Mouse (Mus musculus): ENCODE measurements at regions not wholly inside any gene's neighbourhood (a gene's known extent, or its start where the extent isn't known, plus 50 kb on each side); places are given as distances from the start of the nearest gene placed in this dataset.

DNA sequence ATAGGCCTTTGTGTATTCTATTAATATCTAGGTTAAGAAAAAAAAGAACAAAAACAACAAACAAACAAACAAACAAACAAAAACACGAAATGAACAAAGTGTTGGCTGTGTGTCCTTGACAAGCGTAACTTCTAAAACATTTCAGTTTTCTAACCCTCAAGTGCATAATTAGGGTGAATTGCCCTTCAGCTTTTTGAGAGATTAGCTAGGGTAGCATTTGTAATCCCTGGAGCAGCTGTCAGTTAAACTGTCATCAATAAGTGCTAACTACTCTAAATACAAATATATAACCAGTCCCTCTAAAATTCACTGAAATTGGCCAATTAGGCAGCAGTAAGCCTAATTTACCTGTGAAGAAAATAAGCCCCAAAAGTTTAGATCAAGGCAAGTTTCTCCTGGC is 467.6 kb downstream of the Gabrg2 start:
- no peak for DNase-seq (ENCODE audit: inconsistent ontology term)

- DNase-seq (ENCODE audit: inconsistent ontology term) = peak; percentile 30
These were observed 468.4 kb downstream of the Gabrg2 start for GRCm38 (mm10) chr11:41531971-41532896.

GRCm38 (mm10) chr11:41524979-41525378 is 475.7 kb downstream of the Gabrg2 start:
- DNase-seq (ENCODE audit: inconsistent ontology term) = no peak

GRCm38 (mm10) chr11:41493277-41493676 is 507.4 kb downstream of the Gabrg2 start:
- no peak for DNase-seq (ENCODE audit: inconsistent ontology term)

DNA sequence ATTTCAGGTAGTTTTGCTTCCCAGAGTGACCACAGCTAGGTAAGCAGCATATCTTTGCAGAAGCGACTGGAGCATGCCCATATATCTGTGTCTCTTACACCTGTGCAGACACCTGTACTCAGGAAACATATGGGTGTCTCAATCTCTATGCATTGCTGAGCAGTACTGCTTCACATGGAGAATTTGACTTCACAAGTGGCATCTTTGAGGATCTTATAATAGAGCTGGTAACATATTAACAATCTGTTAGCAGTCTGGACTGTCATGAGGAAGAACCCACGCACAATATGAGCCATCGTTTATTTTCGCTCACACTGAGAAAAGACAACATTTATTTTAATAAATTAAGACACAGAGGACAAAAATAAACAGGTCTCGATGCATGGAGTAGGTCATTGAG is 508.7 kb downstream of the Gabrg2 start:
- no peak for DNase-seq (ENCODE audit: inconsistent ontology term)

GRCm38 (mm10) chr11:41491279-41491678 is 509.4 kb downstream of the Gabrg2 start:
- DNase-seq (ENCODE audit: inconsistent ontology term) = no peak

DNA sequence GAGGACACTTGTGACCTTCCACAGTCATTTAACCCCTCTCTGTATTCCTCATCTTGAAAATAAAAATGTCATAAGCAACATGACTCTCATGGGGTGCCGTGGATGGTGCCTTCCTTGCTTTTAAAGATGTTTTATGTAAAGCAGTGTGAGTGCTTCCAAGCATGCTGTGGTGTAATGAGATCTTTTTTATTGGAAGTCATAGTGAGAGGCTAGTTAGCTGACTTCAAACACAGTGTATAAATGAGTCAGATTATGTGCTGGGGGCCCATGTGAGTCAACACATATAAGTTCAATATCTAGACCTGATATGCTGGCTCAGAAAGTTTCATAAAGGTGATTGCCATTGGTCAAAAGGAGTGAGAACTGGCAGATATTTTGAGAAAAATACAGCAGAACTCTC is 516.8 kb downstream of the Gabrg2 start:
- DNase-seq (ENCODE audit: inconsistent ontology term) = no peak

DNA sequence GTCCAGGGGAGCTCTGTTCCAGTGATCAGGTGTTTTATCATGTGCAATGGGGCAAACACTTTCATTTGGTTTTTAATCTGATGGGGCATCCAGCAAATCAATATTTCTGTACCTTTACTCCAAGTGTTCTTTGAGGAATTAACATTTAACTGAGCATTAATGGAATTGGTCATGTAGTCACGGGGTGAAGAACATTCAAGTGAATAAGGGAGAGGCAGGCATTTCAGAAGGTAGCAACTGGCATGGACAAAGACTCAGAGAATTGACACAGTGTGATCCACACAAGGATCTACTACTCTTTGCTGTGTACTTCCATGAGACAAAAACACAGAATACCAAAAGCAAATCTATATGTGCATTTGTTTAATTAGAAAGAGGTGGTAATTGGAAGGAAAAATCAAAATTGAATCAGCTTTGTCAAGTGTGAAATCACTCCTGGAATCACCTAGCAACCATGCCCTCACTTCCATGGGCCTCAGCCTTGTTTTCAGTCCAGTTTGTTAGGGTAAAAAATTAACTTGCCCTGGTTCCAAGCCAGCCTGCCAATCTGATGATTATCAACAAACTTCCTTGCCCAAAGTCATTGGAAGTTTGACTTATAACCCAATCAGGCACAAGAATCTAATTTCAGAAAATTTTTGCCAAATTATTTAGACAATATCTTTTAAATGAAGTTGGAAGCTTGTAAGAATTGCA is 529.6 kb downstream of the Gabrg2 start:
- no peak for DNase-seq (ENCODE audit: inconsistent ontology term)

DNA sequence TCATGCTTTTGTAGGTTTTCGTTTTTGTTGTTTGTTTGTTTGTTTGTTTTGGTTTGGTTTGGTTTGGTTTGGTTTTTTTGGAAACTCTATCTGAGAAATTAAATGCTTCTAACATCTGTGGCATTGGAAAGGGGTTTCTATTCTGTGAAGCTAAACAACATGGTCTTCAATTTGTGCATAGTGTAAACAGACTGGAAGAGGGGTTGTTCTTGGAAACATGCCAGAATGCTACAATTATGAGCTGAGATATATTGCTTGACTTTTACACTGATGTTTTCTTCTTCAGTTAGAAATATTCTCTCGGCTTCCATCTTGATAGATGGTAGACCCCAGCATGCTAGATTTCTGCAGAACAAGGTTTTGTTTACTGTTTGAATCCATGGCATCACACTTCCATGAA is 533.3 kb downstream of the Gabrg2 start:
- DNase-seq (ENCODE audit: inconsistent ontology term) = no peak

GRCm38 (mm10) chr11:41433846-41434245 is 566.8 kb downstream of the Gabrg2 start:
- peak; percentile 8 for DNase-seq (ENCODE audit: inconsistent ontology term)

DNA sequence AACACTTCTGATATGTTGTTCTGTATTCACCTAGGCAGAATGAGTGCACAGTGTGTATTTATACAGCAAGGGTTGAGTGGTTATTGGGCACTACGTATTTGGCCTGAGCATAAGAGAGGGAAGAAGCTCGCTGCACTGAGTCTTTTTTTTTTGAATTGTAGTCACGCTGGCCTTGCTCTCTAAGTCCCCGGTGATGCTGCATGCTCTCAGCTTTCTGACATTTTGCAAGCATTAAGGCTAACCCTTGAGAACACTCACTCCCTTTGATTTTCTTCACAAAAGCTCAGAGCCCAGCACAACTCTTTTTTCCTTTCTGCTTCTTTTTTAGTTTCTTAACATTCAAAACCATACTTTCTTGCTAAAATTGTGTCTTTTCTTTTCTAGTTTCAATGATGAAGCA is 575.1 kb downstream of the Gabrg2 start:
- no peak for DNase-seq (ENCODE audit: inconsistent ontology term)

All from Muller cell, postnatal 12 days (primary cell).